Mouse (Mus musculus) lung, embryonic 16.5 days (tissue): ENCODE data around the gene Cphx2. TPM values are rescaled to one million over a fixed set of nuclear protein-coding genes. Genes with fewer than 3 reads are reported as not detected.
A peak's percentile ranks its signal among the peaks of the same experiment; 100 is the strongest.
"Not testable (repeated sequence)": the region's sequence is repeated elsewhere in the genome, so short reads cannot be mapped to it uniquely, and the experiment has no call there.

ENCODE experiments used
- ATAC-seq: fragments of 200-750 bp; cut with Nextera tagmentation; 2 replicates; pipeline ENCODE4 v1.8.0; 2017; ENCODE audit warnings: low read depth, mild to moderate bottlenecking, moderate library complexity
- H3K27ac ChIP-seq: fragments of 300-500 bp; sonication (generic); 2 replicates; pipeline ENCODE4 v1.5.1; 2014; ENCODE audit warnings: mild to moderate bottlenecking, control low read depth, low read length
- H3K27me3 ChIP-seq: fragments of 300-500 bp; sonication (generic); 2 replicates; pipeline ENCODE4 v1.6.1; 2014; ENCODE audit warnings: low read depth, low read length, mixed read lengths; ENCODE audit not compliant: control insufficient read depth, insufficient read depth
- H3K36me3 ChIP-seq: fragments of 300-500 bp; sonication (generic); 2 replicates; pipeline ENCODE4 v1.6.1; 2014; ENCODE audit warnings: low read length; ENCODE audit not compliant: control insufficient read depth, insufficient read depth
- H3K4me1 ChIP-seq: fragments of 300-500 bp; sonication (generic); replicated peaks from 2 replicates; pipeline ENCODE4 v1.6.1; 2014; ENCODE audit warnings: low read length, mixed read lengths; ENCODE audit not compliant: control insufficient read depth, insufficient read depth
- H3K4me2 ChIP-seq: fragments of 300-500 bp; sonication (generic); 2 replicates; pipeline ENCODE4 v1.6.1; 2014; ENCODE audit warnings: low read depth, low read length, control low read depth
- H3K4me3 ChIP-seq: fragments of 300-500 bp; sonication (generic); 2 replicates; pipeline ENCODE4 v1.5.1; 2014; ENCODE audit warnings: mild to moderate bottlenecking, low read length, control low read depth
- H3K9ac ChIP-seq: fragments of 300-500 bp; sonication (generic); 2 replicates; pipeline ENCODE4 v1.6.1; 2014; ENCODE audit warnings: low read length, control low read depth
- H3K9me3 ChIP-seq: fragments of 300-500 bp; sonication (generic); 2 replicates; pipeline ENCODE4 v1.6.1; 2016; ENCODE audit warnings: low read length; ENCODE audit not compliant: control insufficient read depth
- WGBS: fragments of 180-500 bp; shearing (Covaris S2); extraction: QIAGEN DNeasy Blood & Tissue Kit; methylation state at CpG from one replicate; pipeline ENCODE4 v1.1.7; 2014; 5-methylcytosine and 5-hydroxymethylcytosine counted together
- polyA plus RNA-seq: library from polyadenylated mRNA; unstranded; fragments of >200 nt; fragmentation: Nextera tagmentation; extraction: Ambion mirVana; gene quantifications from 2 replicates; pipeline ENCODE4 v1.2.1, GENCODE M21; 2015

The Cphx2 gene
- polyA plus RNA-seq, 1 experiment from 2014 or later = not detected

- not testable (repeated sequence) for H3K36me3 ChIP-seq, H3K4me1 ChIP-seq, H3K9ac ChIP-seq, H3K27ac ChIP-seq, H3K9me3 ChIP-seq, H3K4me3 ChIP-seq, H3K4me2 ChIP-seq, H3K27me3 ChIP-seq
- WGBS = no CpG with 5 or more reads among the region's 44 CpGs
- peak; percentile 89 for ATAC-seq
Observed at GRCm38 (mm10) chr14:26066574-26067324, 14.6 kb upstream of the Cphx2 start.

- peak; percentile 75 for ATAC-seq
- WGBS = no CpG with 5 or more reads among the region's 10 CpGs
Observed at GRCm38 (mm10) chr14:26067325-26067633, 14.0 kb upstream of the Cphx2 start, which contains the start of gene Tmem254c. Gene Tmem254c (minus strand): TSS chr14:26067355.

GRCm38 (mm10) chr14:26076620-26077390 is 4.5 kb upstream of the Cphx2 start:
- not testable (repeated sequence) for H3K4me2 ChIP-seq, H3K27me3 ChIP-seq, H3K27ac ChIP-seq, H3K4me3 ChIP-seq, H3K36me3 ChIP-seq, H3K4me1 ChIP-seq, ATAC-seq, H3K9me3 ChIP-seq, H3K9ac ChIP-seq
- WGBS = no CpG with 5 or more reads among the region's 5 CpGs

More at GRCm38 (mm10) chr14:26067325-26067633, 14.0 kb upstream of the Cphx2 start, which contains the start of gene Tmem254c:
- H3K9ac ChIP-seq, H3K4me1 ChIP-seq, H3K27me3 ChIP-seq, H3K36me3 ChIP-seq, H3K4me3 ChIP-seq, H3K9me3 ChIP-seq, H3K4me2 ChIP-seq, H3K27ac ChIP-seq: not testable (repeated sequence)

GRCm38 (mm10) chr14:26081997-26082396 is 681 bp downstream of the Cphx2 start, which contains the start of gene Cphx3:
Gene Cphx3 (plus strand): TSS chr14:26082297.
- not testable (repeated sequence) for ATAC-seq, H3K4me1 ChIP-seq, H3K27ac ChIP-seq, H3K4me3 ChIP-seq, H3K36me3 ChIP-seq, H3K9ac ChIP-seq, H3K4me2 ChIP-seq, H3K27me3 ChIP-seq, H3K9me3 ChIP-seq
- WGBS = no CpG with 5 or more reads among the region's 1 CpGs

- not testable (repeated sequence) for H3K9ac ChIP-seq, H3K27me3 ChIP-seq, H3K4me3 ChIP-seq, ATAC-seq, H3K9me3 ChIP-seq, H3K36me3 ChIP-seq, H3K4me1 ChIP-seq, H3K27ac ChIP-seq, H3K4me2 ChIP-seq
- no CpG with 5 or more reads among the region's 3 CpGs for WGBS
Observed at GRCm38 (mm10) chr14:26097622-26098021, 16.3 kb downstream of the Cphx2 start.

GRCm38 (mm10) chr14:26118150-26118549 is 36.8 kb downstream of the Cphx2 start, which contains the start of gene Duxbl2:
Gene Duxbl2 (plus strand): TSS chr14:26118349.
- not testable (repeated sequence) for H3K27me3 ChIP-seq, H3K9ac ChIP-seq, H3K27ac ChIP-seq, H3K9me3 ChIP-seq, H3K4me2 ChIP-seq, H3K4me3 ChIP-seq, ATAC-seq, H3K36me3 ChIP-seq, H3K4me1 ChIP-seq
- no CpG with 5 or more reads among the region's 7 CpGs for WGBS

- WGBS = no CpG with 5 or more reads among the region's 18 CpGs
- H3K27ac ChIP-seq, H3K27me3 ChIP-seq, H3K36me3 ChIP-seq, H3K4me2 ChIP-seq, H3K9ac ChIP-seq, H3K9me3 ChIP-seq, H3K4me1 ChIP-seq, H3K4me3 ChIP-seq: not testable (repeated sequence)
- peak; percentile 88 for ATAC-seq
Observed at GRCm38 (mm10) chr14:26118550-26119000, 37.3 kb downstream of the Cphx2 start.

- not testable (repeated sequence) for H3K4me3 ChIP-seq, H3K9me3 ChIP-seq, H3K36me3 ChIP-seq, ATAC-seq, H3K27me3 ChIP-seq, H3K4me2 ChIP-seq, H3K27ac ChIP-seq, H3K4me1 ChIP-seq, H3K9ac ChIP-seq
- WGBS = no CpG with 5 or more reads among the region's 7 CpGs
Observed at GRCm38 (mm10) chr14:26119095-26119494, 37.8 kb downstream of the Cphx2 start.
